Mouse (Mus musculus) liver, adult 2 months (tissue): ENCODE measurements at regions not wholly inside any gene's neighbourhood (a gene's known extent, or its start where the extent isn't known, plus 50 kb on each side); places are given as distances from the start of the nearest gene placed in this dataset.

Experiments used
- CTCF ChIP-seq: fragments of 200-500 bp; IDR thresholded peaks from 2 replicates; pipeline ENCODE4 v1.5.1; 2011; ENCODE audit warnings: low read depth, low read length, control low read depth
- POLR2A ChIP-seq: fragments of 200-500 bp; IDR thresholded peaks from 2 replicates; pipeline ENCODE4 v1.6.1; 2011; ENCODE audit warnings: low read length, control low read depth; ENCODE audit not compliant: insufficient read depth; ENCODE audit errors: extremely low read depth

GRCm38 (mm10) chr2:171592315-171592714 lies 451.0 kb downstream of the Cbln4 start:
- TF ChIP-seq CTCF, result no peak
- TF ChIP-seq POLR2A, result no peak
